Mouse (Mus musculus) urinary bladder, postnatal 36 days (tissue): Measurements from ENCODE around the gene Prss50.
A peak's percentile ranks its signal among the peaks of the same experiment; 100 is the strongest.

Experiments used
- DNase-seq, 2 experiments: peaks; one replicate each; pipeline ENCODE4 v3.0.0; 2022; ENCODE audit warnings: low spot score in 2 of 2, mixed read lengths in 1 of 2

Gene Prss50

GRCm38 (mm10) chr9:110874660-110875191 lies 17.0 kb downstream of the Prss50 start:
- DNase-seq: no peak

- no peak for DNase-seq
Measured at GRCm38 (mm10) chr9:110875288-110875695, 17.5 kb downstream of the Prss50 start.

- DNase-seq: peak in 1 of 2 experiments; percentile 52
Measured at GRCm38 (mm10) chr9:110877353-110877752, 19.6 kb downstream of the Prss50 start.

- peak; percentile 46 to 77 for DNase-seq
Measured at GRCm38 (mm10) chr9:110877888-110878287, 20.1 kb downstream of the Prss50 start.

GRCm38 (mm10) chr9:110879191-110879920 lies 21.6 kb downstream of the Prss50 start, which contains the start of gene Als2cl:
Als2cl (plus strand) TSS chr9:110879870.
- DNase-seq: peak in 1 of 2 experiments; percentile 43

GRCm38 (mm10) chr9:110879998-110880561 lies 22.3 kb downstream of the Prss50 start, which contains the start of gene Tmie:
Tmie (minus strand) TSS chr9:110880113.
- DNase-seq: peak; percentile 80 to 84

- DNase-seq: peak; percentile 55 to 66
Measured at GRCm38 (mm10) chr9:110880772-110881171, 23.0 kb downstream of the Prss50 start.

GRCm38 (mm10) chr9:110881953-110882352 lies 24.2 kb downstream of the Prss50 start:
- peak in 1 of 2 experiments; percentile 42 for DNase-seq

- DNase-seq: no peak
Measured at GRCm38 (mm10) chr9:110887388-110888303, 29.9 kb downstream of the Prss50 start.

- DNase-seq: no peak
Measured at GRCm38 (mm10) chr9:110888935-110889334, 31.2 kb downstream of the Prss50 start.

- DNase-seq: no peak
Measured at GRCm38 (mm10) chr9:110890026-110890783, 32.4 kb downstream of the Prss50 start.

- DNase-seq: no peak
Measured at GRCm38 (mm10) chr9:110891077-110891828, 33.5 kb downstream of the Prss50 start.

- no peak for DNase-seq
Measured at GRCm38 (mm10) chr9:110892552-110892951, 34.8 kb downstream of the Prss50 start.

- DNase-seq: no peak
Measured at GRCm38 (mm10) chr9:110893429-110893828, 35.7 kb downstream of the Prss50 start.

GRCm38 (mm10) chr9:110895507-110895906 lies 37.7 kb downstream of the Prss50 start:
- no peak for DNase-seq

GRCm38 (mm10) chr9:110895994-110896393 lies 38.2 kb downstream of the Prss50 start:
- DNase-seq: no peak

- DNase-seq: no peak
Measured at GRCm38 (mm10) chr9:110896595-110896994, 38.8 kb downstream of the Prss50 start.

- DNase-seq: no peak
Measured at GRCm38 (mm10) chr9:110899451-110900008, 41.8 kb downstream of the Prss50 start.

- DNase-seq: no peak
Measured at GRCm38 (mm10) chr9:110901204-110901603, 43.4 kb downstream of the Prss50 start.

- no peak for DNase-seq
Measured at GRCm38 (mm10) chr9:110902271-110902670, 44.5 kb downstream of the Prss50 start.
